Mouse (Mus musculus) right cerebral cortex, postnatal 36 days (tissue): ENCODE results near the gene Cask.

Experiments
- DNase-seq, 2 experiments: peaks; one replicate each; pipeline ENCODE4 v3.0.0; 2022; ENCODE audit warnings: low spot score in 2 of 2, mixed read lengths in 1 of 2

The Cask gene

DNA sequence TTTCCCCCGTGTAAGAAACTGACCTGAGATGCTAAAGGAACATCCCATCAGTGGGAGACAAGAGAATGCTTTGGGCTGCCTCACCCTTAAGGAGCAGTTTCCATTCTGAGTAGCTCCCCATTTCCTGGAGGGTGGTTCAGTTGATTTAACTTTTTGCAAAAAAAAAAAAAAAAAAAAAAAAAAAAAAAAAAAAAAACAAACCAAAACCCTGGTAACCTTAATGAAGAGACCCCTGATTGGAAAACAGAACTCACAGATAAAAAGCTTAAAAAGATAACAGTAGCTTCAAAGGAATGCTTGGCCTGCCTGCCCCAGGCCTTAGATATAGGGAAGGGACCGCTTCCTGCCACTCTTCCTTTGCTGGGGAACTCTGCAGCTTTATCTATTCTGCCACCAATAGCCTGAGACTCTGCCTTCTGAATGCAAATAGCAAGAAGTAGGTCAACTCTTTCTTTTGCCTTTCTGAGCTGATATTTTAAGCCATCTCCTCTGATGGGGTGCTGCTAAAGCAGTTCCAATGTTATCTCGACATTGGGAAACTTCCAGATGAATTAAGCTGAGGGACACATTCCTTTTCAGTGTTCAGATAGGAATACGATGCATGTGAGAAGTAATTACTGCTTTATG is 332.3 kb downstream of the Cask start:
- DNase-seq = no peak

DNA sequence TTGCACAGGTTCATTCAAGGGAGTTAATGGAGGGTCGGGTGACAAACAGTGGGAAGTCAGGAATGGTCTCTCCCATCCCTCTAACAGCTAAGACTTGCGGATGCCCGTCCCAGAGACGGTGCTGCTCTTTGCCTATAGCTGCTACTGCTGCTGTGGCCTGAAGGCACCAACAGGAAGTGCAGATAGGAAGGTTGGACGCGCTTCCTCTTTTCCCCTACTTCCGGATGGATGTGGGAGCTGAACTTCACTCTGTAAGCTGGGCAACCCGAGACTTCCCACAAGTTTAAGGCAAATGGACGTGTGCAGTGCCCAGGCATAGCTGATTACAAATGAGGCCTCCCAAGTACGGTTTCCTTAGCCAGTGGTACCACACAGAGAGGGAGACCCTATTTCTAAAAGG is 333.1 kb downstream of the Cask start:
- no peak for DNase-seq

DNA sequence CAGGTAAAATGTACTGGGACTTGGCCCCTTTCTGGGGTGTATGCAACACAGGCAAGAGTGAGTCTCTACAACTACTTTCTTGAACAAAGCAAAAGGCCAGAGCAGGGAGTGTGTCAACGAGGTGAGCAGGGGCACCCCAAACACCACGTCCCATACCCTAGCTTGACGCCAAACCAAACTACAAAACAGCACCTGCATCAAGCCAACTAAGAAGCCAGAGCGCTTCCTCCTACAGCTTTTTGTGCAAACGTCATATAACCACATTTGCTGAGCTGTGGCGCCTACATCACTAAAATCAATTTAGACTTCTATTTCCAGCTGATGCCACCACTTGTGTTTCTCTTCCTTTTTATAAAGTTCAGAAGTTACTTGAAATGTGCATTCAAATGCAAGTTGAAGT is 334.7 kb downstream of the Cask start:
- no peak for DNase-seq

DNA sequence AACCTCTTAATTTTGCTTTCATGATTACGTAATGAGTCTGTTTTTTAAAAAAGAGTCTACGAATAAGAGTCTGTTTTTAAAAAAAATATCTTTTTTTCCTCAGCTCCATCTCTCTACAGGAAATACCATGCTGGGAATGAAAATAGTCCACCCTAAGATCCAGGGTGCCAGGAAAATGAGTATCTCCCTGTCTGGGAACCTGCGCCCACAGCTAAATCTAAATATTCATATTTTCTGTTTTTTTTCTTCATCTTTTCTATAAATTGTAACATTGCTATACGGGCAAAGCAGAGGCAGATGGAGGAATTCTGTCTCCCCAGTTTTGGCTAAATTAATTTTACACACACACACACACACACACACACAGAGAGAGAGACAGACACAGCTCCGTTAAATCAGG is 337.3 kb downstream of the Cask start:
- no peak for DNase-seq

DNA sequence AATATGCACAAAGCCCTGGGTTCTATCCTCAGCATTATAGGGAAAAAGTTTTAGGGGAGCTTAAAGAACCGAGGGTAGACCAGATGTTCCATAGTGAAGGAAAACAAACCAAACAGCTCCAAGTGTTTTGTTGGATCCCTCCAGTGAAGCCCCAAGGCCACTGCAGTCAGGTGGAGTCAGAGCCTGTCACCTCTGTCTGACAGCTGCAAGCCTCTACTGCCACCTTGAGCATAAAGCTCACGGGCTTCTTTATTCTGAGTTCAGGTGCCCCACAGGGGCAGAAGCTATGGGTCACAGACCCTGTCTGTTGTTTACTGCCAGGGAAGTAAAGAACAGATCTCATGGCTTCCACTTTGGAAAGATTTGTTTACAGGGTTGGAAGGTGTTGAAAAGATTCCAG is 338.0 kb downstream of the Cask start:
- DNase-seq = no peak

DNA sequence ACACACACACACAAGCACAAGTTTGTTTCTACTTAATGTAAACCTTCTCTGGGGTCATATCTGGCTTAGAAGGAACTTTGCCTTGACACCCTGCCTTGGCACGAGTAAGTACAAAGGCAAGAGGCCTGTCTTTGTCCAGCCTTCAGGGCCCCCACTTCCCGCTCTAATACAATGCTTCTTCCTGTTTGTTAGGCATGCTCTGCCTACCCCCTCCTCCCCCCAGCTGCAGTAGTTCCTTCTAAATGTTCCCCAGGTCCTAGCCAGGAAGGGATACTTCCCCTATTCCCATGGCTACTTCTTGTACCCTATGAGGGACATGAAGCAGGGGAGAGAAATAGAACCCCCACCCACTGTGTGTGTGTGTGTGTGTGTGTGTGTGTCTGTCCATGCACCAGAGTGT is 344.8 kb downstream of the Cask start:
- DNase-seq = no peak

DNA sequence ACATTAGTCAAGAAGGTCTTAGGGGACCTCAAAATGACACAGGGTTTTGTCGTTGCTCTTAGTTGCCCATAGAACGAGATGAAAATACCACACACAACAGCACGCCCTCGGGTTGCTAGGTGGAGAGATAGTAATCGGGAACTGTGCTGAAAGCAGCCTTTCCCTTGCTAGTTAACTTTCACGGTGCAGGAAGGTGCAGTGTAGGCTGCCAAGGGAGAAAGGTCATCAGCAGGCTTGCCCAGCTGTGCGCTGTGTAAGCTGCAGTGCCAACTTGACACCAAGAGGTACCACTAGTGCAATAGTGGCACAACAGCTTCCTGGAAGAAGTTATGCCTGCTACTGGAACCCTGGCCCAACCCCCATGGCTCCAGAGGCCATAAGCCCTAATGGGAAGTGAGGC is 346.8 kb downstream of the Cask start:
- DNase-seq = no peak

DNA sequence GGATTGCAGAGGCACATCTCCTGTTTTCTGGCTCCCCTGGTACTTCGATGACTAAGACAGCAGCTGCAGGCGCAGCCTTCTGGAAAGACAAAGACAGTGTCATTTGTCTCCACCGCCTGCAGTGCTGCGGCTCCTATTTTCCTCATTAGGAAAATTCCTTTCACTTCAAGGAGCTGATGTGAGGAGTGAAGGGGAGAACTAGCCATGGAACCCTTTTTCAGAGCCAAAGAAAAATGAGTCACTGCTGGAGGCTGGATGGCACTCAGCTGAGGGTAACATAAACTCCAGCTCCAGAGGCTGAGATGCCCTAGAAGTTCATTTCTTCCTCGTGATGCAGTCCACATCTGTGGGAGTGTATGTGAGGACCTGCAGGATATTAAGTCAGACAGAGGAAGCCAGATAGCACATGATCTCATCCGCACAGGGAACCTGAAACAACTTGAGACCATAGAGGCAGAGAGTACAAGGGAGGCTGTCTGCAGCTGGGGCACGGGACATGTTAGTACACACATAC is 348.2 kb downstream of the Cask start:
- DNase-seq = no peak

DNA sequence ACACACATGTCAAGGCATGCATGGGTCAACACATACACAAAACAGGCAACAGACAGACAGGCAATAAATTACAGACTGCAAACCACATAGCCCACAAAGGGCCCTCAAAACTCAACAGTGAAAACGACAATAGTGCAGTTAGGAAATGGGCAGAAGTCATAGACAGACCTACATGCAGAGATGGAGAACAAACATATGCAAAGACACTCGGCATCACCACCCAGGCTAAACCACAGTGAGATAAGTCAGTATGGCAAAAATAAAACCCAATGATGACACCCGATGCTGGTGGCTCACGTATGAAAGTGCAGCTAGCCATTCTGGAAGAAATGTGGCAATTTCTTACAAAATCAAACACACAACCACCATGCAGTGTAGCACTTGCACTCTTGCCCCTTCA is 350.9 kb downstream of the Cask start:
- DNase-seq = no peak

DNA sequence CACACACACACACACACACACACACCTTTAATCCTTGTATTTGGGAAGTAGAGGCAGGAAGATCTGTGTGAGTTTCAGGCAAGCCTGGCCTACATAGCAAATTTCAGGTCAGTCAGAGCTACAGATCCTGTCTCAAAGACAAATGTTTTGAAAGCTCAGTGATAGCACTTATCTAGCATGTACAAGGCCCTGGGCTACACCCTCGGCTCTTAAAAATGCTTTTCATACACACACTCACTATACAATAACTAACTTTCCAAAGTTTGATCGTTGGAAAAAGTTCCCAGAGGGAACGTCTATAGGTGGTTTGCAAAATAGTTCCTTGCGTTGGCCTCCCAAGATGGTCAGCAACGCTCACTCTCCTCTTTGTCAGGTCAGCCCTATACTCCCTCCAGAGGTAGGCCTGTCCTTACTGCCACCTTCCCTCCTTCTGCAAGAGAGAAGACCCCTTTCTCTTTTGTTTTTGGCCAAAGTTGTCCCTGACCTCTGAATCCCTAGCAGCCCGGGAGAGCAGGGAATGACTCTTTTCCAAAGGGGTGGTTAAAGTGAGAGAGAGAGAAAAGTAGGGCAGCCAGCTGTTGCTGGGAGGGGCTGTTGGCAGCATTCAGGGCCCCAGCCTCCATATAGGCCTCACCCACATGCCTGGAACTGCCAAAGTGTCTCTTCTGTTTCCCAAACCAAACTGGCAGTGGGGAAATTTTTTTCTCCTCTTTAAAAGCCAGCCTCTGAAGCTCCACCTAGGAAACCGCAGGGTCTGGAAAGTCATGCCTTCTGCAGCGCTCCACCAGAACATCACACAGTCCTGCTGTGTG is 356.1 kb downstream of the Cask start:
- no peak for DNase-seq

DNA sequence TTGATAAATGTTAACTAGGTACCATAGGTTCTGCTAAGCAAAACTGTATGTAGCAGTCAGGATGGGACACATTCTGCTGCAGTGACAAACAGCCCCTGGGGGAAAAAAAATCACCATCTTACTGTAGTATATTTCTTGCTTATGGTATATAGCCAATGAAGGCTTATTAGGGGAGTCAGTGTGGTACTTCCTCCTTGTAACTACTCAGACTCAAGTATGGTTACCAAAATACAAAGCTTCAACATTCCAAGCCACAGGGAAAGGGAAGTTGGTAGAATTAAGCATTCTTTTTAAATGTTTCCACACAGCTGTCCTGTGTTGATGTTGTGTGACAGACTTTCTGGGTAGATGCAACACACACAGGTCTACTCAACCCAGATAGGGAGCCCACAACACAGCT is 358.2 kb downstream of the Cask start:
- no peak for DNase-seq

DNA sequence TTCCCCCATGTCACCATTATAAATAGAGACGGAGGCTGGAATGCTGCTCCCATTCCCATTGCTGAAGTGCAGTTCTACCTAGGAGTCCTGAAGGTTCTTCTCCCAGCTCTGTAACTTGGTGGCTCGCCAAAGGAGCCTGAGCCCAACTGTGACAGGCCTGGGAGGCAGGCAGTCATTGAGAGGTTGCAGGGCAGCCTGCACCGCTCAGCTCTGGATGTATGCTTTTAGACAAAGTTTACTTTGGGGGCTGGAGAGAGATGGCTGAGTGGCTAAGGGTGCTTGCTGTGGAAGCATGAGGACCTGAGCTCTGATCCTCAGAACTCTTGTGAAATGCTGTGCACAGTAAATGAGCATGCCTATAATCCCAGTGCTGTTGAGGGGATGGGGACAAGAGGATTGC is 360.2 kb downstream of the Cask start:
- DNase-seq = no peak

DNA sequence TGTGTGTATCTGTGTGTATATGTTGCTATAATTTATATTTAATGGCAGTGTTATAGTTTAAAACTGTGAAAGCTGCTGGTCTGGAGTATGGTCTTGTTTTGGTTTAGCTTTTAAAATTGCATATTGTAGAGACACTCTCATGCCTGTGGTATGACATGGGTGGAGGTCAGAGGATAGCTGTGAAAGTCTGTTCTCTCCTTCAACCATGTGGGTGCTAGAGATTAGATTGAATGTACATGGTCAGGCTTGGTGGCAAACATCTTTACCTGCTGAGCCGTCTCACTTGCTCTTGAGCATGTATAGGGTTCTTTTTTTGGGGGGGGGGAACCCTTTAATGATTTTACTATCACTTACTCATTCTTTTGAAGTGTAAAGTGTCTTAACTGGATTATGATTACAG is 361.4 kb downstream of the Cask start:
- DNase-seq = no peak

DNA sequence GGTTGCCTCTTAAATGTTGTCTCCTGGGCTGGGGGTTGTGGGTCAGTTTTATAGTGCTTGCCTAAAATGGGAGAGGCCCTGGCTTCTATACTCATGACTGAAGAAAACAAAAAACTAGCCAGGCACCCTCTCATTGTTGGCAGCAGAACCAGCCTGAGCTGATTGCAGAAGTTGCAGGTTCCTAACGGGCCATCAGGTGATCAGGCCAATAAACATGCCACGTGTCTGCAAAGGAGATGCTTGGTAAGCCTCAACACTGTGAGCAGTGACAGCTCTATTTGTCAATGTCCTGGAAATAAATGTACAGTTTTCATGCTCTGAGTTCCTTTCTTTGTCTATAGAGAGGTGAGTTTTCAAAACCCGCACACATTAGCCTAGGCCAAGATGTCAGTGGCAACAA is 362.2 kb downstream of the Cask start:
- no peak for DNase-seq

DNA sequence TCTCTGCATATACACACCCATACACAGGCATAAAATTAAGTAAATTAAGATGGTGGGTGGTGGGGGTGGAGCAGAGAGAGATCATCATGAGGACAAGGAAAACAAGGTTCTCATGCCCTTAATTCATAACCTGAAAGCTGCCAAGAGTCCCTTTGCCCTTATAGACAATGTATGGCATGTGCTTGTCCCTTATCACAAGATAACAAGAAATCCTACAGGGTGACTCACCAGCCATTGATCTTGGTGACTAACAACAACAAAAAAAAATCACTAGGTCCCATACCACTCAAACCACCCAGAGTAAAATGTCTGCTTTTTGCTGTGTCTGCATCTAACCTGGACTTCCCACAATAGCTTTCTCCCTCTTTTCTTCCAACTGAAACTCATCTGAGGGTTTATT is 366.7 kb downstream of the Cask start:
- DNase-seq = no peak

DNA sequence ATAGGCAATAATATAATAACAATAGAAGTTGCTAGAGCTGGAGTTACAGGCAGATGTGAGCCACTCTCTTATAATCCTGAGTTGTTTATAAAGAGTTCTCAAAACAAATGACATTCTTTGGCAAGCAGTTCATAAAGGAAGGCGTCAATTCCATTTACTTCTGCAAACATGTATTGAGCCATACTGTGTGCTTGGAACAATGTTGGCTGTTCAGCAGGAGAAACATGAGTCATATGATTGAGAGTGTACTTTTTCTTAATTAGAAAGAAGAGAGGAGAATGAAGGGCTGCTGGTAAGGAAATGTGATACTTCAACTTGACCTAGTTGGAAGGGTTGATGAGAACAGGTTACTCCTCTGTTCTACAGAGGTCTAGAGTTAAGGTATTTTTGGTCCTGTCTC is 368.6 kb downstream of the Cask start:
- no peak for DNase-seq

DNA sequence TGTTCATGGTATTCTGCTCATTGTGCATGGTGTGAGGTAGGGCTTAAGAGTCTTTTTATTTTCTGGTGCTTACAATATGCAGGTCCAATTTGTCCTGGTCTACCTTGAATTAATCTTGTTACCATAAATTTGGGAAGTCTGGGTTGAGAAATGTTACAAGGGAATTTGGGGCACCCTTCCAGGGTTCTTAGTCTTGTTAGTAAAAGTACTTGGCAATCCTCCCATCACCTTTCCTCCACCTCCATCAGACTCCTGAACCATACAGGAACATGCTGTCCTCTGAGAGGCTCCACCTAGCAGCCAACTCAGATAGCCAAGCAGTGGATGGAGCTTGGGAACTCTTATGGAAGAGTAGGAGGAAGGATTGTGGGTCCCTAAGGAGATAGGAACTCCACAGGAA is 371.6 kb downstream of the Cask start:
- DNase-seq = no peak

DNA sequence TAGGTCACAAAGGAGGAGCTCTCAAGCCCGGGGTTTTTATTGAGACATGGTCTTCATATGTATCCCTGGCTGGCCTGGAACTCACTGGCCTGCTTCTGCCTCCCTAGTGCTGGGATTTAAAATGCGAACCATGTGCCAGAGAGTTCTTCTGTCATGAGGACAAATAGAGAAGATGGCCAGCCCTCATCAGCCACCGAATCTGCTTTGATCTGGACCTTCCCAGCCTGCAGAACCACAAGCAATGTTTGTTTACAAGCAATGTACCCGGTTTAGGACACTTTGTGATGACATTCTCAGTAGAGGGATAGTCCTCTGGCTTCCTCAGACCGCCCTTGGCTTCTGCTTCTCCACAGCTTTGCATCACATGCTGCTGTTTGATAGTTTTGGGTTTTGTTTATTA is 372.9 kb downstream of the Cask start:
- no peak for DNase-seq

DNA sequence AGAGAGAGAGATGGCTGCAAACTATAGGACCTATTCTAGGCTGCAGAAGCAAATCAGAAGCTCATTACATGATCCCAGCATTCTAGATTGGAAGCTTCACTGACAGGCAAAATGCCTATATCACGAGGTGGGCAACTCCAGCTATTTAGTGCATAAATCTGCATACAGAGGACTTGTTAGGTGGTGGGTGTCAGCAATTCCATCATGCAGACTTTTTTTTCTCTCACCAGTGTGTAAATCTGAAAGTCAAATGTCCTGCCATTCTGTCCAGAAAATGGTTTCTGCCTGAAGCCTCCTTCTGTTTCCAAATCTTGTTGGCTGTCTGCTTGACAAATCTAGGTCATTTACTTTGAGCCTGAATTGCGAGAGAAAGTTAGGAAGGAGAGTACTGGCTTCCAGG is 373.6 kb downstream of the Cask start:
- no peak for DNase-seq

DNA sequence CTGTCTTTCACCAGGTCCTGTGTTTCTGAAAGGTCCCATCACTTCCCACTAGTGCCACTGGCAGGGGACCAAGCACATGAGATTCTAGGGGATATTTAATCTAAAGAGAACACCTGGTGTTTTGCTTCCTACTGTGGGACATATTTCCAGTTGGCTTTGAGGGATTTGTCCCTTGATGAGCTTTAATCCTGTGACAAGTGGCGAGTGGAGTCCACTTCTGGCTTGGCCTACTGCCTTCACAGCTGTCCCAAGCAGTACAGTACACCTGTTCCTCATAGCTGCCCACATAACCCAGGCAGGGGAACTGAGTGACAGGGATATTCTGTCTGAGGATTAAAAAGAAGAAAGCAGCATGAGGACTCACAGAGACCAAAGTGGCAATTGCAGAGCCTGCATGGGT is 375.8 kb downstream of the Cask start:
- no peak for DNase-seq

DNA sequence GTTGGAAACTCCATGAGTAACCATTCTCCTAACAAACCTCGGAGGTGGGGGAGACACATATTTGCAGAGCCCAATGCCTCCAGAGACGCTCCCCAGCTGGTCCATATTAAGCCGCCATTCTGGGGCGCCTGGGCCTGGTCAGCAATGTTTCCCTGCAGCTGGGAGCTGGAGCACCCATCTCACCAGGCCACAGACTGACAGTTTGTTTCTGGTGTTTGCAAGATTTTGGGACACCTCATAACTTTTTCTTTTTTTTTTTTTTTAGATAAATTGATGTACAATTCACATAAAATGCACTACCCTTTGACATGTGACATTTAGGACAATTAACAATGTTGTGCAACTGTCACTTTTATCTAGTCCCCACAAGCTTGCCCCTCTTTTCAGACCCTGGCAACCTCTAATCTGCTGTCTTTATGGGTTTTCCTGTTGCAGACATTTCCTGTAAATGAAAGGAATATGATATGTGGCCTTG is 378.4 kb downstream of the Cask start:
- no peak for DNase-seq

DNA sequence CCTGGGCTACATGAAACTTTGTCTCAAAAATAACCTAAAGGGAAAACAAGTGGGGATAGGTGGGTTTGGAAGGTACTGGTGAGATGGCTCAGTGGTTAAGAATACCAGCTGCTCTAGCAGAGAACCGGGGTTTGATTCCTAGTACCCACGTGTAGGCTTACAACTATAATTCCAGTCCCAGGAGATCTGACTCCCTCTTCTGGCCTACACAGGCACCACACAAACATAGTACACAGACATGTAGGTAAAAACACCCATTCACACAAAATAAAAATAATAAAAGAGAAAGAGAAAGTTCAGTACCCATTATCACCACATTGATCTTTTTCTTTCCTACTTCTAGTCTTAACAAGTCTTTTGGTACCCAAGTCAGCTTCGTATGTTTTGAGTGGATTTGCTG is 379.2 kb downstream of the Cask start:
- no peak for DNase-seq
